Mouse (Mus musculus) 3T3-L1 (cell line): Measurements from ENCODE around the gene Olfr325.
A peak's percentile ranks its signal among the peaks of the same experiment; 100 is the strongest.
"Not testable (repeated sequence)": the region's sequence is repeated elsewhere in the genome, so short reads cannot be mapped to it uniquely, and the experiment has no call there.

Experiments
- DNase-seq: peaks from one replicate; pipeline ENCODE4 v3.0.0-alpha.2; 2015; ENCODE audit warnings: low read depth, low spot score

Gene Olfr325

DNA sequence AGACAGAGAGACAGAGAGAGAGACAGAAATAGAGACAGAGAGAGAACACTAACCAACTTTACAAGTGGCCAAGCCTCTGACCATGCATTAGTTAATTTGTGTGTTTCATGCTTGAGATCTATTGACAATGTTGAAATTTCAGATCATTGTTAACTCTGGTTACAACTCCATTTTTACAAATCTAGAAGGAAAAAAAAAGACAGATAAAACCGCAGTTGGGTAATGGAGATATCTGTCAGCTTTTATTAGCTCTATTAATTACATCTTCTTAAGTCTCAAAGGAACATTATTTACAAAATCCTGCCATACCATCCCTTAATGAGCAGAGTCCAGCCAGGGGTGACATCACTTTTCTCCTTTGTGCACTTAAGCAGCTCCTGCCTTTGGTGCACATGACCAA, at the start of gene Olfr325:
Olfr325 (plus strand) TSS at position 301 of the 400 bp plus-strand sequence.
- DNase-seq, result no peak

DNA sequence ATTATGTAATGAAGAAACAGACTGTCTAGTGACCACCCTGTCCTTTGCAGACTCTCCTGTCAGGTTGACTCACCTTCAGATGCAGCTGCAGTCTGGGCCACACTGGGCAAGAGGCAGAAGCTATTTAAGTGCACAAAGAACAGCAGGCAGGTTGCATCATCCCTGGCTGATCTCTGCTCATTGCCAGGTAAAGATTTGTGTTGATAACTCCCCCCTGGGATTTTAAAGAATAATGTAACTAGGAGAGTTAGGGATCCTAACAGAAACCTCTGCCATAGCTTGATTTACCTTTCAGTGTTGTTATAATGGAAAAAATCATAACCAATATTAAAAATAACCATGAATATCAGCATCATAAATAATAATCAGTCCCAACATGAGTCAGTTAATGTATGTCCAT, 42.8 kb upstream of the Olfr325 start, which contains the start of gene Olfr330:
Olfr330 (minus strand) TSS at position 101 of the 400 bp plus-strand sequence.
- not testable (repeated sequence) for DNase-seq

GRCm38 (mm10) chr11:58546322-58546721, 31.2 kb upstream of the Olfr325 start, which contains the start of gene Olfr329-ps:
Gene Olfr329-ps, minus strand, starts transcription at chr11:58546422.
- DNase-seq, result no peak

DNA sequence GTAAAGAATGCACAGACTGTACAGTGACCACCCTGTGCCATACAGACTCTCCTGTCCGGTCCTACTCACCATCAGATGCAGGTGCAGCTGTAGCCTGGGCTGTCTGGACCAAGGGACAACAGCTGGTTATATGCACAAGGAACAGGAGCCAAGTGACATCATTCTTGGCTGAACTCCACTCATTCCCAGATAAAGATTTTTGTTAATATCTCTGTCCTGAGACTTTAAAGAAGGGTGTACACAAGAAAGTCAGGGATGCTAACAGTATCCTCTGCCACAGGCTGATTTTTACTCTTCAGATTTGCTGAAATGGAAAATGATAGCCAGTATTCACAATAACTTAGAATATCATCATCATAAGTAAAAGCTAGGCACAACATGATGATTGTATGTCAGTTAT, 22.0 kb upstream of the Olfr325 start, which contains the start of gene Olfr328:
Olfr328 (minus strand) TSS at position 101 of the 400 bp plus-strand sequence.
- no peak for DNase-seq

DNA sequence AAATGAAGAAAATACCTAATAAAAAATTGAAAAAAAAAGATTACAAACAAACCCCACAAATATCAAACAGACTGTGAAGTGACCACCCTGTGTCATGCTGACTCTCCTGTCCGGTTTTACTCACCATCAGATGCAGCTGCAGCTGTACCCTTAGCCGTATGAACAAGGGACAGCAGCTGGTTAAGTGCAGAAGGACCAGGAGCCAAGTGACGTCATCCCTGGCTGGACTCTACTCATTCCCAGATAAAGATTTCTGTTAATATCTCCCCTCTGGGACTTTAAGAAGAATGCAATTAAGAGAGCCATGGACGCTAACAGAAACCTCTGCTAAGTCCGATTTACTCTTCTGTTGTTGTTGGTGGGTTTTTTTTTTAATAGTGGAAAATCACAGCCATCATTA, 7.1 kb upstream of the Olfr325 start, which contains the start of gene Olfr224:
Olfr224 (minus strand) TSS at position 149 of the 400 bp plus-strand sequence.
- DNase-seq, result no peak

DNA sequence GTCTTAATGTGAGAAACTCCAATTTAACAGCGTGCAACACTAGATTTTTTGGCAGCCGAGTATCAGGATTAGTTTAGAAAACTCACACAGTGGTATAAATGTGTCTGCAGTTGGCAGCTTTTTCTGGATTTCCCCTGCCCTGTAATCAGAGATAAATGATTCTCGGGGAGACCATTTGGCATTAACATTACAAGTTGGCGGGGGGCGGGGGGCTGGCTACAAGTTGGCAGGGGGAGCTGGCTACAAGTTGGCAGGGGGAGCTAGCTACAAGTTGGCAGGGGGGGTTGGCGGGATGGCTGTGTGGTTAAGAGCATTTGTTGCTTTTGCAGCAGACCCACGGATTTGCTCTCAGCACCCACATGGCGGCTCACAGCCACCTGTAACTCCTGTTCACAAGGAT, 1.1 kb downstream of the Olfr325 start:
- no peak for DNase-seq

DNA sequence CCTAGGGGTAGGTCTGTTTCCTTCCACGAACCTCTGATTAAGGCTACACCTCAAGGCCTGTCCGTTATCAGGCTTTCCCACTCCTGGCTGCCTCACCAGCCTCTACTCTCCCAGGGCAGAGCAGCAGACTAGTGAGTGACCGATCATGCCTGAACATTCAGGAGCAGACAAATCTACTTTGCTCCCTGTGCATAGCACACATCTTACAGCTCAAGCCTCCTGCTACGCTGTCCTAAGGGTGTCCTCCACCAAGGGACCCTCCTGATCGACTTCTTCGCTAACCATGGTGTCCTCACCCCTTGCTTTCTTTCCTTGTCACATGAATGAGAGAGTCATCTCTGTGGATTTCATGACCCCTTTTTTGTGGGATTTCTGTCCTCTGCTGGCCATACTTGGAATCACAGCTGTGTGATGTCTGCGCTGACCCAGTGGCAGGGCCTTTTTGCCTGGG, 10.4 kb downstream of the Olfr325 start:
- DNase-seq, result peak; percentile 61

DNA sequence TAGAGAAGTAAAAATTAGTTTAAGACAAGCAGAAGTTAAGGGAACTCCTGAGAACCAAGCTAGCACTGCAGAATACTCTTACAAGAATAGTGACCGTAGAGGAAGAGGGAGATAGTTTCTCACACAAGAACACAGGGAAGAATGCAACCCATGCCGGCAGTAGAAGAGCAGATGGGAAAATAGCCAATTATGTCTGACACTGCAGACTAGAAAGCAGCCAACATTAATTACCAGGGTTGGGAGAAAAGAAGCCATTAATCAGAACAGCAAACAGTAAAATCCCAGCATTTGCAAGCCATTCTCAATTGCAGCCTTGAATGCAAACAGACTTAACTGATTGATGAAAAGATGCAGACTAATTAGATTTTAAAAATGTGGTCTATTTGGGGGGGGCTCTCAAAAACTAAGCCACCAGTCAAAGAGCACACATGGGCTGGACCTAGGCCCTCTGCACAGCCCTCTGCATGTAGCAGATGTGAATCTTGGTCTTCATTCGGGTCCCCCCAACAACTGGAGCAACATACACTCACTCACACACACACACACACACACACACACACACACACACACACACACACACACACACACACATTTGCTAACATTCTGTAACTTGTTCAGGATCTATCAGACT, 11.2 kb downstream of the Olfr325 start:
- no peak for DNase-seq

DNA sequence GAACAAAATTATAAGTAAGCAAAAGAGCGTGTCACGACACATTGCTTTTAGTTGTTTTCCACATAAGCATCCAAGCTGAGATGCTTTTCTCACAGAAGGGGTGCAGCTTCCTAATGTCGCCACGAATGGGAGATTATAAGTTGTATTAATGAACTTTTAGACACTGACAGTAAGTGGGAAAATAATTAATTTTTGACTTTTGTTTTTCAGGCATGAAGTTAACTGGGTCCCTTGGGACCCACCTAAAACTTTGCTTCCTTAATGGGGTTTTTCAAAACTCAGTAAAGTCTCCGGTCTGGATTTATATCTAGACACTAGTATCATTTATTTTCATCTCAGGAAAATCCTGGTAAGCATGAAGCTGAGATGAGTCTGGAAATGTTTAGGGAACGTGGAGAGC, 17.3 kb downstream of the Olfr325 start, which contains the start of gene Olfr324:
Olfr324 (plus strand) TSS at position 301 of the 400 bp plus-strand sequence.
- no peak for DNase-seq

- DNase-seq, result no peak
Measured at GRCm38 (mm10) chr11:58597837-58598236, 20.3 kb downstream of the Olfr325 start.

- DNase-seq, result no peak
Measured at GRCm38 (mm10) chr11:58602062-58602461, 24.5 kb downstream of the Olfr325 start.

GRCm38 (mm10) chr11:58602800-58603560, 25.4 kb downstream of the Olfr325 start:
- no peak for DNase-seq

DNA sequence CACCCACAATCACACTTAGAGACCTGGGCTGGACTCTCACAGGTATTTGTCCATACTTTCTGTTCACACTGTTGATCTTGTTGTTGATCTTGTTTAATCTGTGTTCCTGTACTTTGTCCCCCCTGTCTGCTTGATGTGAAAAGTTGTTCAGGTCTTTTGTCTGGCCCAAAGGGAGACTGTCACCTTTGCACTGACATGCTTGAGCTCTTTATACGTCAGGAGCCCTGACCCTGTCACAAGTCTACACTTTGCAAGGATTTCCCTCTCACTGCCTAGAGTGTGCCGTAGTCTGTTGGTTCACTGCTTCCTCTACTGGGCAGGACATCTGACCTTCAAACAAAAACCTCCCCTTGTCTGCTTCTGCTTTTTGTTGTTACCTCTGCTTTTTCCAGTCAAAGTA, 27.2 kb downstream of the Olfr325 start:
- no peak for DNase-seq

- no peak for DNase-seq
Measured at GRCm38 (mm10) chr11:58605228-58605627, 27.7 kb downstream of the Olfr325 start.

DNA sequence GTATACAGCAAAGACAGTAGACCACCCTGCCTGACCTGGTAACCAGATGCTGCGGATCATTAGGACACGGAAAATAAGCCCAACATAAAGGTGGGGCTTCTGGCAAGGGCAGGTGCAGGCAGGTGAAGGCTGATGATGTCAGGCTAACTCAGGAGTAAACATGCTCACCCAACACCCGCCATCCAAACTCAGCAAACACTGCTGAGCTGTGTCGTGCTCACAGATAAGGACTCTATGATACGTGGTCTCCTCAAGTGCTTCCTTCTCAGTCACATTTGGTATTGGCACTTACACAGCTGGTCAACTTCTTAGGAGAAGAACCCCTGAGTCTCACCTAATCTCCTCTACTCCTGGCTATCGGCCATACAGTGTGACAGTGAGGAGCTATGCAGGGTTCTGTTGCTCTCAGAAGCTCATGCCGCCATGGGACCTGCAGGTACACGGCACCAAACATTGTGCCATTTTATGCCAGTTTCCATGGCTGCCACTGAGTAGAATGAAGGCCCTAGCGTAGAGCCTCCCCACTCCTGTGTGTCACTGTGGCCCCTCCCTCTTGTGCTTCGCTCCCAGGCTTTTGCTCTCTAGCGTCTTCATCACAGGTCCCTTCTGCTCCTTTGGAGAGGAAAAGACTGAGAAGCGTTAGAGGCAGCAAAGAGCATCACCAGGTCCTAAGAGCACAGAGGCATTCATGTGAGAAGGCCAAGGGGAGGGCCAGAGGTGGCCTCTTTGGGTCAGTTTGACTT, 28.8 kb downstream of the Olfr325 start:
- no peak for DNase-seq

- no peak for DNase-seq
Measured at GRCm38 (mm10) chr11:58607030-58607429, 29.5 kb downstream of the Olfr325 start.

DNA sequence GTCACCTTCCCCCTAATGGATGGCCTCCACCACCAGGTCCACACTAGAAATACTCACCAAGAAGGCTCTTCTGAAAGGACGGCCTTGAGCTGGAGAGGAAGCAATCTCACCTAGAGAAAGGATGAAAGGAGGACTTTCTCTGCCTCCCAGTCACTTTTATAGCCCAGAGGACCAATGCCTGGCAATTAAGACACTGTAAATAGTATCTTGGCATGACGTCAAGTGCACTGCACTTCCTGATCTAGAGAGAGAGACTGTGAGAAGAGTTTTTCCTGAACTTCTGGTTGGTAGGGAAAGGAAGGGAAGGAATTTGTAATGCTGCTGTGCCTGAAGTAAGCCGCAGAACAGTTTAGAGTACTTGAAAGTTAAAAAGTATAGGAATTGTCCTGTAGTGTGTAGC, 35.8 kb downstream of the Olfr325 start:
- no peak for DNase-seq

DNA sequence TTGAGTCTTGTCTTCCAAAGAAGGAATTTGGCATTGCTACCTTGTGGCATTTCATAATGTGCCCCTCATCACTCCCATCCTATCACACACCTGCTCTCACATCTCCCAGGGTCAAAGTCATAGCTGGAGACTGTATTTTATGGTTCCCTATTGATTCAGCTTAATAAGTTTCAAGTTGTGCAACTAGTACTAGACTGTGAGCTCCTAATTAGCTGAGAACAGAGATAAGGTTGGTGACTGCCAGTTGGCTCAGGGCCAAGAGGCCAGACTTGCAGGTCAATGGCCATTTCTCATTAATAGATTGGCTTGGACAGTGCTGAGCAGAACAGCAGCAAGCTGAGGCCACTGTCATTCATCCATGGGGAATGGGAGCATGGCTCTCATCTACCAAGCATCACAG, 37.0 kb downstream of the Olfr325 start:
- DNase-seq, result no peak

GRCm38 (mm10) chr11:58615975-58616374, 38.4 kb downstream of the Olfr325 start, which contains the start of gene 2210407C18Rik:
Gene 2210407C18Rik, minus strand, starts transcription at chr11:58616075.
- DNase-seq, result no peak

DNA sequence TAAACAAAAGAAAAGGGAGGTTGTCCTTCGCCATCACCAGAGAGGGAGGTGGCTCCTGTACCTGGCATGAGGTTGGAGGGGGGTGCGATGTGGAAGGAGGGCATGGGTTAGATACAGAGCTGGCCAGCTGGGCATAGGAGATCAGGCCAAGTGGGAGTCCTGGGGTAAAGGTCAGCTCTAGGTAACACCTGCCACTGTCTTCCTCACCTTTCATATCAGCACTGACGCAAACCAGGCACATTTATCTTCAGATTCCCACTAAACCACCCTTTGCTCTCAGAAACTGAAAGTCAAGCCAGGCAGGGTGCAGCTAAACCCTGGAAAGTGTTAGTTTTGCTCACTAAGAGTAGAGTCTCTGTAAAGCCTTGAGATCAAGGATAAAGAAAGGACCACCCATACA, 40.8 kb downstream of the Olfr325 start:
- no peak for DNase-seq

DNA sequence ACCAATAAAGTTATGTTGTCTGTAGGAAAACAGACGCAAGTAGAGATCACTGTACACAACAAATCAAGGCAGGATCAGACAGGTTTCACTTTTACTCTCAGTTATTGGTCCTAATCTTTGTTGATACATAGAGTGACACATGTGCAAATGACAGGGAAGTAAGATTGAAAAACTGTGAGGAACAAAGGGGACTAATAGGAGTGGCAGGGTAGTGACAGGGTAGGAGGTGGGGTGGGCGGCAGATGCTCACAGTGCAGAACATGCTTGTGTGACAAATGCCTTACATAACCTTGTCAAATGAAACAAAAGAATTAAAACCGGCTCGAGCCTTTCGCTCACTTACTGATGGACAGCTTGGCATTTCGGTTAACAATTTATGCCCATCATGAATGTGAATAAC, 41.3 kb downstream of the Olfr325 start:
- DNase-seq, result no peak

- DNase-seq, result no peak
Measured at GRCm38 (mm10) chr11:58626146-58626545, 48.6 kb downstream of the Olfr325 start.
